Mouse (Mus musculus): ENCODE results near the gene Ttc21b. TPM values are rescaled to one million over a fixed set of nuclear protein-coding genes. Genes with fewer than 3 reads are reported as not detected.
A peak's percentile ranks its signal among the peaks of the same experiment; 100 is the strongest.
"Not testable (repeated sequence)": the region's sequence is repeated elsewhere in the genome, so short reads cannot be mapped to it uniquely, and the experiment has no call there.

The Ttc21b gene
- polyA plus RNA-seq, 1 experiment from 2014 or later, result 15.2 TPM

DNA sequence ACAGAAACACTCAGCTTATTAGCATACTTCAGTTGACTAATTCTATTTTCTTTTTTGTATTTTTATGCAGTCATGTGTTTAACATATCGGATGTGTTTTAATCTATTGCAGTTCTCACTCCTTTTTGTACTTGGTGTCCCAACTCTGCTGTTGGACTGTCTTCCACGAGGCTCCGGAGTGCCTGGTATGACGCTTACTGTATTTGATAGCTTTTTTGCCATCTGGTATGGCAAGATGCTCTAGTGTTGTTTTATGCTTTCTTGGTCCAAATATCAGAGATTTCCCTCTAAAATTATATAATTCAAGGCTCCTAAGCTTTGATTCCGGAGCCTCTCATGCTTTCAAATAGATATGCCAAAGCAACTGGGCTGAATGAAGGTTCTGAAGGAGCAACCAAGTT lies 66.3 kb downstream of the Ttc21b start:
- Histone ChIP-seq H3K27ac (no peak overlapping the region), H3K4me2 (replicated peaks) (no peak overlapping the region), H3K36me3 (peaks cover 3% of the 10 kb centered on the region; the same call in 1 of the 2 replicates), H3K4me1 (no peaks in the 10 kb centered on the region), H3K4me3 (no peak overlapping the region), H3K27me3 (replicated peaks) (no peaks in the 10 kb centered on the region), H3K9ac (no peak overlapping the region), H3K9me3 (no peaks in the 10 kb centered on the region)
- WGBS, result 97% methylated on average over 5 of the region's 5 CpGs
- ATAC-seq (ENCODE audit: low FRiP score, low read depth), result no peak

DNA sequence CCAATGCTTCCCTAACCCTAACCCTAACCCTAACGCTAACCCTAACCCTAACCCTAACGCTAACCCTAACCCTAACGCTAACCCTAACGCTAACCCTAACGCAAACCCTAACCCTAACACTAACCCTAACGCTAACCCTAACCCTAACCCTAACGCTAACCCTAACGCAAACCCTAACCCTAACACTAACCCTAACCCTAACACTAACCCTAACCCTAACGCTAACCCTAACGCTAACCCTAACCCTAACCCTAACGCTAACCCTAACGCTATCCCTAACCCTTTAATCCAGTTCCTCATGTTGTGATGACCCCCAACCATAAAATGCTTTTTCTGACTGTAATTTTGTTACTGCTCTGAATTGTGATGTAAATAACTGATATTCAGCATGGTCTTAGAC lies 67.2 kb downstream of the Ttc21b start:
- H3K4me3 ChIP-seq; H3K9ac ChIP-seq; H3K27me3 ChIP-seq (replicated peaks); H3K36me3 ChIP-seq; H3K4me2 ChIP-seq (replicated peaks); H3K9me3 ChIP-seq; ATAC-seq (ENCODE audit: low FRiP score, low read depth); H3K27ac ChIP-seq; H3K4me1 ChIP-seq: not testable (repeated sequence)
- WGBS, result 97% methylated on average over 12 of the region's 12 CpGs

DNA sequence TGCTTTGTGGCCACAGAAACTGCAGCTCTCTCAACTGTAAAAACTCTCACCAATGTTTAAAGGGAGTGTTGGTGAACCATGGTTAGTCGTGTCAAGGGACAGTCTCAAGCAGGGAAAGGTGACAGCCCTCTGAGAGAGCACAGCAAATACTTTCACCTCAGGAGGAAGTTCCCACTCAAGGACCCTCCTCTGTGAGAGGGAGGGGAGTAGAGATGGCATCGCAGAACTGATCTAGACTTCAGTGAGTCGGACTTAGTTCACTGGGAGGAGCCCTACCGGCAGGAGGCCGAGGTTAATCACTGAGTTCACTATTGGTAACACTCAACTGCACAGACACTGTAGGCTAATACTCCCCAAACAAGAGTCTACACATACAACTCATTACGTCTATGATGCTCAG lies 68.9 kb downstream of the Ttc21b start:
- Histone ChIP-seq H3K27me3 (replicated peaks) (no peaks in the 10 kb centered on the region), H3K27ac (no peak overlapping the region), H3K36me3 (no peaks in the 10 kb centered on the region), H3K4me2 (replicated peaks) (no peak overlapping the region), H3K9ac (no peak overlapping the region), H3K9me3 (no peaks in the 10 kb centered on the region), H3K4me1 (no peaks in the 10 kb centered on the region), H3K4me3 (no peak overlapping the region)
- WGBS, result 80% methylated on average over 6 of the region's 6 CpGs
- no peak for ATAC-seq (ENCODE audit: low FRiP score, low read depth)

DNA sequence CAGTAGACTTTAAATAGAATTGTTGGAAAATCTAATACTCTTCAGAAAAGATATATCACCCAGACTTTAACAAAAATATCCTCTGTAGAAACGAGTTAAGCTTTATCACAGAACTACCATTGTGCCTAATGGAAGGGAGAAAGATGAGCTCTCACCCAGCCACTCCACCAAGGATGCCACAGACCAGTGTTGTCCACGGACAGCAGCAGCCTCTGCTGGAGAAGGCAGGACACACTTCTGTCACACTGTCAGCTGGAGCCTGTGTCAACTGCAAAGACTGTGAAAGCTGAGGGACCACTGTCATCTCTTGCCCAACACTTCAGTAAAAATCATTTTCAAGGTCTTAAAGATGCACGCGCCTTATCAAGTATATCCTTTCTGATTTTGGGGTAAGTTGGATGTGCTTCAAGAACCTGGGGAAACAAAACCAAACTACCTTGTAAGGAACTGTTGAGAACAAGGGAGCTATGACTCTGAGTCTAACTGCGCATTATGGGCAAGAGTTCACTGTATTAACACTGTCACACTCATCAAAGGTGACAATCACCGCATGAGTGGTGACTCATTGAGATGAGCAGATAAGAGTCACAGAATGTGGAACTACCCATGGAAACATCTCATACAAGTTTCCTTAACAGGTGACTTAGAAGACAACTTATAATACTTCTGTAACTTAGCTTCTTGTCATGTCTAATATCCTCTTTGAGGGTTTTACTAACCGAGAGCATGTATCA lies 71.8 kb downstream of the Ttc21b start:
- no peak for ATAC-seq (ENCODE audit: low FRiP score, low read depth)
- H3K4me2 ChIP-seq (replicated peaks), result no peak overlapping the region
- H3K27me3 ChIP-seq (replicated peaks), result no peaks in the 10 kb centered on the region
- WGBS, result 84% methylated on average over 7 of the region's 7 CpGs
- H3K9ac ChIP-seq, result no peak overlapping the region
- no peak overlapping the region for H3K27ac ChIP-seq
- H3K36me3 ChIP-seq, result no peaks in the 10 kb centered on the region
- H3K4me1 ChIP-seq, result no peaks in the 10 kb centered on the region
- no peak overlapping the region for H3K4me3 ChIP-seq
- no peaks in the 10 kb centered on the region for H3K9me3 ChIP-seq

DNA sequence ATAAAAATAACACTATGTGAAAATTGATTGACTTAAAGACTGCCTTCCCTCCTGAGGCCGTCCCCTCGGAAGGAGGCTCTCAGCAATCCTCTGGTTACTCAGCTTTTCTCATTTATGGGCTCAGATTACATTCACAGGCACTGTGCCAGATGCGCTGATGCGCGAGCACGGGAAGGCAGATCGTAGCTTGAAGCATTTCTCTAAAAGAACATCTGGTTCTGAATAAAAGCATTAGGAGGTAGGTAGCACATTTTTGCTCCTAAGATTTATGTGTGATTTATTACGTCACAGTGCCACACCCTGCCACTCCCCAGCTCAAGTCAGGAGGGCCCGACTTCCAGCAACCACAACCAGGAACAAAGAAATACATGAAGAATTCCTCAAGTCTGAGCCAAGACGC lies 76.1 kb downstream of the Ttc21b start:
- 27% methylated on average over 10 of the region's 10 CpGs for WGBS
- Histone ChIP-seq H3K27ac (no peak overlapping the region), H3K4me1 (peaks cover 20% of the 10 kb centered on the region), H3K27me3 (replicated peaks) (no peaks in the 10 kb centered on the region), H3K9ac (no peak overlapping the region), H3K4me3 (no peak overlapping the region), H3K9me3 (no peaks in the 10 kb centered on the region), H3K4me2 (replicated peaks) (no peak overlapping the region), H3K36me3 (no peaks in the 10 kb centered on the region)
- ATAC-seq (ENCODE audit: low FRiP score, low read depth), result no peak

DNA sequence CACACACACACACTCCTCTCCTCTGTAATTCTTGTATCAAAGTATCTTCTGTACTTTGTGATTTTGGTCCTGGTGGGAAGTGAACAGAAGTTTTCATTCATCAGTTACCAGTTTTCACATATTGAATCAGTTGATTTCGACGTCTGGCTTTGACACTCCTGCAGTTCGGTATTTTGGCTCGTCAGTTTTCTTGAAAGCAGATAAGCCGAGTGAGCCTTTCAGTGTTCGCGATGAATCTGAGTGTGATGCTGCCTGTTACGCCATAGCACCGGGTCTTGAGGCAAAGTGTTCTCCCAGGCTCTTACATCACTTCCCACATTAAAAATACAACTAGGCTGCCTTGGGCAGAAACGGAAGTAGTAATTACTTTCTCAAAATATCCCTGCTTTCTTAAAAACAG lies 76.6 kb downstream of the Ttc21b start:
- Histone ChIP-seq H3K36me3 (no peaks in the 10 kb centered on the region), H3K4me3 (no peak overlapping the region), H3K27me3 (replicated peaks) (no peaks in the 10 kb centered on the region), H3K9ac (no peak overlapping the region), H3K9me3 (no peaks in the 10 kb centered on the region), H3K4me1 (peaks cover 20% of the 10 kb centered on the region), H3K4me2 (replicated peaks) (no peak overlapping the region), H3K27ac (no peak overlapping the region)
- no peak for ATAC-seq (ENCODE audit: low FRiP score, low read depth)
- WGBS, result 56% methylated on average over 10 of the region's 10 CpGs

DNA sequence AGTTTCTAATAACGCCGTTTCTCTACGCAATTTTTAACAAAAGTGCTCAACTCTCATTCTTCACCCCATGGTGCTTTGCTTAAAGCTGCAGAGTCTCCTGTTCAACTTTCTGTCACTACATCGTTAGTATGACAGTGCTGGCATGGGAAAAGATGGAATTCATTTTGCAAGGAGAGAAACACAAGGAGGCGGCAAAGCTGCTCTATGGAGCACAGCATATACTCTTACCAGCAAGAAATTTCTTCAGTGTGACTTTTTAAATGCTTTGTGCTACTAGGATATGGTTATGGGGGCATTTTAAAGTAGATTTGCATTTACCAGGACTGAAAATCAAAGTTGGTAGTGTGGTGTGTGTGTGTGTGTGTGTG lies 77.6 kb downstream of the Ttc21b start:
- Histone ChIP-seq H3K4me1 (peaks cover 20% of the 10 kb centered on the region), H3K4me3 (no peak overlapping the region), H3K4me2 (replicated peaks) (peak overlapping the region; percentile 49), H3K36me3 (no peaks in the 10 kb centered on the region), H3K9me3 (no peaks in the 10 kb centered on the region), H3K27ac (no peak overlapping the region), H3K27me3 (replicated peaks) (no peaks in the 10 kb centered on the region), H3K9ac (no peak overlapping the region)
- WGBS, result 32% methylated on average over 5 of the region's 5 CpGs
- no peak for ATAC-seq (ENCODE audit: low FRiP score, low read depth)

DNA sequence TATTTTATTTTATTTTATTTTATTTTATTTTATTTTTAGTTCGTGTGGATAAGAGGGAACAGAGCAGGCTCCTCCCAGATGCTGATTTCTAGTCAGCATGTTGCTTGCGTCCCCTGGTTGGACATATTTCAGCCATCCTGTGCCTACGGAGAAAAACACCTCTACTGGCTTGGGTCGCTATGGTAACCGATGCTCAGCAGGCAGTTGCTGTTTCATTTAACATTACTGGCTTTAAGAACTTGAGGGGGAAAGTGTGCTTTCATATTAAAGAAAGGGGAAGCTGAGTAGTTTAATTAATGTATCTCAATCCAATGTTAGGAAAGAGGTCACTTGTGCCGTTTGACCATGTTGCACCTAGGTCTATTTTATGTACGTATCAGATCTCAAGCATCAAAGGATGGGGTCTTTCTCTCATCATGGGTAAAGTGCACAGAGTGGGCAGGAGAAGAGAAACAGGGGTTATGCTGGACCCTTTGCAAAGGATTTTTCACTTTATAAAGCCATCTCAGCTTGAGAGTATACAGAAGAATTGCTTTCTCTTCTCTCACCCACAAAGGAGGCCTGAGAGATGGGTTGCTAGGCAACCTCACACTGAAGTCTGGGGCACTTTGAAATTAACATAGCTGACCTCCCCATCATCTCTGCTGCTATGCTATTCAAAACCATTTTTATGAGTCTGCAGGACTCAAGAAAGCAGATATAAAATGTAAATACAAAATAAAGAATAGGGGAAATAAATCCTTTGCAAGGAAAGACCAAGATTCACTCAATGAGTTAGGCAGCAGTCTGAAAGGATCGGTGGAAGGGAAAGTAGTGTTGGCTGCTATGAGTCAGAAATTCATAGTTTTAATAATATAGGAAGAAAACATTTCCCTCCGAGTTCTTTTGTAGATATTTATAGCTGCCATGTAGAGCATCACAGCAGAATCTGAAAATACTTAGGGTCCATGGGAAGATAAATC lies 78.2 kb downstream of the Ttc21b start:
- ATAC-seq (ENCODE audit: low FRiP score, low read depth), result peak; percentile 85
- H3K36me3 ChIP-seq, result no peaks in the 10 kb centered on the region
- H3K4me2 ChIP-seq (replicated peaks), result peak overlapping the region; percentile 49
- no peaks in the 10 kb centered on the region for H3K27me3 ChIP-seq (replicated peaks)
- H3K4me3 ChIP-seq, result no peak overlapping the region; the same call in 1 of the 2 replicates
- H3K27ac ChIP-seq, result peak overlapping the region; percentile 43
- H3K9ac ChIP-seq, result no peak overlapping the region
- 23% methylated on average over 9 of the region's 9 CpGs for WGBS
- H3K9me3 ChIP-seq, result no peaks in the 10 kb centered on the region
- peaks cover 20% of the 10 kb centered on the region for H3K4me1 ChIP-seq

DNA sequence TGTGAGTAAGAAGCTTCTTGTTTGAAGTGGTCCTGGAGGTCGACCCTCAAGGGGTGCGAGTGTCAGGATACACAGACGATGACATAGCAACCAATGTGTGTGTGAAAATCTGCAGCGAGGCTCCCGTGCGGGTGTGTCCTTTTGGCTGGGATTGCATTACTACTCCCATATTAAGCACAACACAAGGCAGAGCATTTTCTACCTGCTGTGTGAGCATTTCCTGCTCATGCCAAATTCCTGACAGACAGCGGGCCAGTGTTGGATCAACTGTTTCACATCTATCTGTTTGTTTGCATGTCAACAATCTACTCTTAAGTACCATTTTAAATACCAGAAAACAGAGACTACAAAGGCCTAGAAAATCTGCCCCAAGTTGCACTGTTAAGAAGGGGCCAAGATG lies 79.4 kb downstream of the Ttc21b start:
- Histone ChIP-seq H3K27me3 (replicated peaks) (no peaks in the 10 kb centered on the region), H3K4me1 (peaks cover 20% of the 10 kb centered on the region), H3K36me3 (no peaks in the 10 kb centered on the region), H3K4me3 (no peak overlapping the region), H3K9me3 (no peaks in the 10 kb centered on the region), H3K4me2 (replicated peaks) (no peak overlapping the region), H3K9ac (no peak overlapping the region), H3K27ac (no peak overlapping the region)
- ATAC-seq (ENCODE audit: low FRiP score, low read depth), result no peak
- 67% methylated on average over 7 of the region's 7 CpGs for WGBS

DNA sequence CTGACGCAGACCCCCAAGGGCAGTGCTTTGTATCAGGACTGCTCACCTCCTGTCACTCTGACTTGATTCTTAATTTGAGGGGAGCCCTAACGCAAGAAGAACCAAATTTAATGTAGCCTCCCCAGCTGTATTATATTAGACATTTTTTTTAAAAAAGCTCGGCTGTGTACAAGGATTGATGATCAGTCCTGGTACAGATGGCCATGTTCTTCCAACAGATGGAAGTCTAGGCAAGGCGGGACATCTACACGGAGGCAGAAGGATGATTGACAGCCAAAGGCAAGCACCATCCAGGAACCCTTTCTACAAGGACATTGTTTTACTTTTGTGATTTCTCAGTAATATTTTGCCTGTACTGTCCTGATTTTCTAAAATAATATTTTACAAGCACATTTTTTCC lies 83.3 kb downstream of the Ttc21b start:
- no peaks in the 10 kb centered on the region for H3K36me3 ChIP-seq
- no peak overlapping the region for H3K4me3 ChIP-seq
- no peak overlapping the region for H3K27ac ChIP-seq
- H3K4me2 ChIP-seq (replicated peaks), result no peak overlapping the region
- no peak for ATAC-seq (ENCODE audit: low FRiP score, low read depth)
- no peaks in the 10 kb centered on the region for H3K9me3 ChIP-seq
- H3K27me3 ChIP-seq (replicated peaks), result no peaks in the 10 kb centered on the region
- peaks cover 8% of the 10 kb centered on the region; the same call in 1 of the 2 replicates for H3K4me1 ChIP-seq
- WGBS, result 78% methylated on average over 5 of the region's 5 CpGs
- H3K9ac ChIP-seq, result no peak overlapping the region

DNA sequence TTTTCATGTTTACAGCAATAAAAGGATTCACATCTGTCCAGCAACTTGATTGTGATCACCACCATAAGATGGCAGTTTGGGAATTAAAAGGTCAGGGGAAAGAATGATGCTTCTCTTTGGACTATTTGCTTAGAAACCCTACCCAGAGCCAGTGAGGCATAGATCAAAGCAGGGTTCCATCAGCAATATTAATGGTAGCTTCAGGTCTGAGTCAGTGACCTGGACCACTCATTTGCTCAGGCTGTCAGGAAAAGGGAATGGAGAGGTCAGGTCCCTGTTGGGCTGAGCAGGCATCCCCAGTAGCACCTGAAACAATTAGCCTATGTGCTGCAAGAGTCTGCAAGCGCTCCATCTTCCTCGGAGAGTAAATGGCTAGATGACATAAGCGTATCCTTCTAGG lies 84.8 kb downstream of the Ttc21b start:
- no peaks in the 10 kb centered on the region for H3K4me1 ChIP-seq
- ATAC-seq (ENCODE audit: low FRiP score, low read depth), result no peak
- no peak overlapping the region for H3K9ac ChIP-seq
- no peaks in the 10 kb centered on the region for H3K36me3 ChIP-seq
- no peak overlapping the region for H3K4me2 ChIP-seq (replicated peaks)
- 87% methylated on average over 3 of the region's 3 CpGs for WGBS
- no peaks in the 10 kb centered on the region for H3K9me3 ChIP-seq
- no peaks in the 10 kb centered on the region for H3K27me3 ChIP-seq (replicated peaks)
- H3K4me3 ChIP-seq, result no peak overlapping the region
- H3K27ac ChIP-seq, result no peak overlapping the region

DNA sequence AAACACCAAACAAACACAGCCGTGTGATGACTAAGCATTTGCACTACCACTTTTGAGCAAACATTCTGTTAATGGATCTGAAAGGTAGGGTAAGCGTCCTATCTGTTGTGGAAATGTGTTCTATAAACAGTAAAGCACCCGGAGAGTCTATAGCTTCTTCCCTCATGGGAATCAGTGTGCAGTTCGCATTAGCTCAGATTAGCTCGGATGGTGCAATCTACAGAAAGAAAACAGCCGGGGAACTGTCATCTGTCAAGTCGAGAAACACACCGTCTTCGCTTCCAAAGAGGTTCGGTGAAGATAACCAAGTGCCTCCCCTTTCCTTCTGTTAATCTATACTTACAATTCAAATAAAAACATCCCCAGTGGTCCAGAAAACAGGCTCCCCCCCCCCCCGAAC lies 85.7 kb downstream of the Ttc21b start:
- 79% methylated on average over 11 of the region's 11 CpGs for whole genome bisulfite sequencing
- Histone ChIP-seq H3K9me3 (no peaks in the 10 kb centered on the region), H3K4me2 (replicated peaks) (no peak overlapping the region), H3K9ac (no peak overlapping the region), H3K4me3 (no peak overlapping the region), H3K36me3 (no peaks in the 10 kb centered on the region), H3K27me3 (replicated peaks) (no peaks in the 10 kb centered on the region), H3K4me1 (no peaks in the 10 kb centered on the region), H3K27ac (no peak overlapping the region)
- no peak for ATAC-seq (ENCODE audit: low FRiP score, low read depth)

Measured in neural tube, embryonic 12.5 days (tissue).